In genomic region chr4:138104967-138105366, GRCm38 (mm10) we compare ENCODE assay signal across 16 mouse cellular contexts.
"Had no signal": no experiment of that assay in that cellular context is flagged by ENCODE, and none has a peak within 500 bp of the region (broad histone marks: within the 10 kb centered on the region; RNA-seq: fewer than 3 reads in every experiment).

No protein-coding gene starts in this region.

- H3K27ac ChIP-seq: neural tube, embryonic 13.5 days; neural tube, embryonic 15.5 days; stomach, embryonic 15.5 days; stomach, postnatal 0 days had no signal

- H3K4me2 ChIP-seq: neural tube, embryonic 13.5 days; neural tube, embryonic 15.5 days; stomach, embryonic 15.5 days had no signal

- H3K9me3 ChIP-seq: neural tube, embryonic 13.5 days; neural tube, embryonic 15.5 days; stomach, embryonic 15.5 days had no signal

- DNase-seq: retina, postnatal 1 day; right cerebral cortex, adult 18-20 months; right cerebral cortex, postnatal 14 days; right cerebral cortex, postnatal 25 days; right cerebral cortex, postnatal 4 days; spleen, adult 18-20 months; thymus, adult 18-20 months; thymus, adult 2 months; thymus, postnatal 14 days; thymus, postnatal 25 days; thymus, postnatal 36 days; thymus, postnatal 4 days had no signal

- H3K4me3 ChIP-seq: neural tube, embryonic 13.5 days; neural tube, embryonic 15.5 days; stomach, embryonic 15.5 days had no signal

- H3K27me3 ChIP-seq: neural tube, embryonic 13.5 days; neural tube, embryonic 15.5 days; stomach, embryonic 15.5 days had no signal

- H3K4me1 ChIP-seq: stomach, embryonic 15.5 days had no signal

- H3K9ac ChIP-seq: neural tube, embryonic 13.5 days; neural tube, embryonic 15.5 days; stomach, embryonic 15.5 days had no signal
